Mouse (Mus musculus): ENCODE results near the gene Tmbim7.
"Not testable (repeated sequence)": the region's sequence is repeated elsewhere in the genome, so short reads cannot be mapped to it uniquely, and the experiment has no call there.

The Tmbim7 gene

GRCm38 (mm10) chr5:3650881-3651280 lies at the start of gene Tmbim7:
TSS of gene Tmbim7 (plus strand) at chr5:3651181.
- no peak for DNase-seq

GRCm38 (mm10) chr5:3607114-3607513 lies 43.9 kb upstream of the Tmbim7 start:
- DNase-seq = no peak

GRCm38 (mm10) chr5:3609241-3609640 lies 41.7 kb upstream of the Tmbim7 start:
- DNase-seq = no peak

- DNase-seq = not testable (repeated sequence)
These were observed 39.1 kb upstream of the Tmbim7 start for GRCm38 (mm10) chr5:3611835-3612234.

- no peak for DNase-seq
These were observed 30.5 kb upstream of the Tmbim7 start for GRCm38 (mm10) chr5:3620486-3620885.

- no peak for DNase-seq
These were observed 20.9 kb upstream of the Tmbim7 start for GRCm38 (mm10) chr5:3630055-3630454.

- DNase-seq = peak; percentile 28 to 59
These were observed 19.3 kb upstream of the Tmbim7 start for GRCm38 (mm10) chr5:3631512-3632271.

GRCm38 (mm10) chr5:3632285-3632684 lies 18.7 kb upstream of the Tmbim7 start:
- no peak for DNase-seq

- no peak for DNase-seq
These were observed 17.7 kb upstream of the Tmbim7 start for GRCm38 (mm10) chr5:3633315-3633714.

GRCm38 (mm10) chr5:3633951-3634350 lies 17.0 kb upstream of the Tmbim7 start:
- DNase-seq = peak in 1 of 2 experiments; percentile 34

GRCm38 (mm10) chr5:3635286-3635685 lies 15.7 kb upstream of the Tmbim7 start:
- DNase-seq = no peak

- DNase-seq = no peak
These were observed 6.4 kb upstream of the Tmbim7 start for GRCm38 (mm10) chr5:3644621-3645020.

GRCm38 (mm10) chr5:3645326-3645725 lies 5.7 kb upstream of the Tmbim7 start:
- DNase-seq = no peak

GRCm38 (mm10) chr5:3646539-3646938 lies 4.4 kb upstream of the Tmbim7 start:
- no peak for DNase-seq

- DNase-seq = peak; percentile 53 to 81
These were observed 3.8 kb upstream of the Tmbim7 start for GRCm38 (mm10) chr5:3646991-3647707.

GRCm38 (mm10) chr5:3647708-3648121 lies 3.3 kb upstream of the Tmbim7 start:
- peak; percentile 96 for DNase-seq

GRCm38 (mm10) chr5:3648206-3648848 lies 2.7 kb upstream of the Tmbim7 start:
- peak in 1 of 2 experiments; percentile 16 for DNase-seq

GRCm38 (mm10) chr5:3648849-3649210 lies 2.2 kb upstream of the Tmbim7 start:
- no peak for DNase-seq

GRCm38 (mm10) chr5:3651621-3652020 lies 640 bp downstream of the Tmbim7 start:
- DNase-seq = no peak

- not testable (repeated sequence) for DNase-seq
These were observed 2.1 kb downstream of the Tmbim7 start for GRCm38 (mm10) chr5:3652903-3653575.

- no peak for DNase-seq
These were observed 2.8 kb downstream of the Tmbim7 start for GRCm38 (mm10) chr5:3653801-3654200.

GRCm38 (mm10) chr5:3657085-3657484 lies 6.1 kb downstream of the Tmbim7 start, which contains the start of gene Gatad1:
TSS of gene Gatad1 (minus strand) at chr5:3657185.
- DNase-seq = no peak

GRCm38 (mm10) chr5:3665225-3665624 lies 14.2 kb downstream of the Tmbim7 start:
- no peak for DNase-seq

Data from kidney, postnatal 36 days (tissue).